8 mouse cellular contexts compared by ENCODE assay signal in genomic region chr7:139683706-139684552, GRCm38 (mm10). TPM values are rescaled to one million over a fixed set of nuclear protein-coding genes. Genes with fewer than 3 reads are reported as not detected.
DNase-seq lines count a peak whose midpoint lies in the region; ATAC-seq and TF ChIP-seq lines count a peak whose summit lies in the region.

Gene Cfap46, minus strand, starts transcription at chr7:139683817.

- CTCF ChIA-PET in Patski (lab: Charles Lee): interaction anchor here (0.9 to 1.5 kb wide), 9 partner anchors 19 to 310 kb away, joined by 3 to 7 read pairs (median 3); no protein-coding TSS in a partner anchor

- in situ Hi-C loops in Patski (cut with MboI; ENCODE audit: low pct_unique_long_range_greater_than_20kb): loop anchor here (5.0 kb wide), 1 partner anchor 37 kb away; no protein-coding TSS in a partner anchor

- POLR2A ChIA-PET in Patski (lab: Charles Lee): no interaction called here

- H3K27me3 ChIP-seq in Patski: no peaks in the 10 kb centered on the region
- peaks cover 3% of the 10 kb centered on the region for H3K27me3 ChIP-seq in hindbrain, embryonic 14.5 days (ENCODE audit: control insufficient read depth, insufficient read depth, low read length)

- H3K27ac ChIP-seq in hindbrain, embryonic 14.5 days: peak within 1 kb of the TSS; percentile 71

- H3K36me3 ChIP-seq in hindbrain, embryonic 14.5 days (replicated peaks; ENCODE audit: control insufficient read depth, insufficient read depth): no peaks in the 10 kb centered on the region

- peaks cover 9% of the 10 kb centered on the region for H3K4me1 ChIP-seq in hindbrain, embryonic 14.5 days (replicated peaks; ENCODE audit: control insufficient read depth, insufficient read depth, low read length)

- TF ChIP-seq CTCF in Patski (IDR thresholded peaks at IDR 0.05): no peak

- whole genome bisulfite sequencing in hindbrain, embryonic 14.5 days: 1% methylated on average over 30 of the region's 31 CpGs

- ATAC-seq in Patski: peak; percentile 82
- peak; percentile 92 for ATAC-seq in hindbrain, embryonic 14.5 days (ENCODE audit: low FRiP score)

- DNase-seq in Patski (ENCODE audit: low read depth, low spot score): no peak
- peak; percentile 88 for DNase-seq in cerebellum, adult 9-11 months
- peak; percentile 46 to 69 for DNase-seq in frontal cortex, postnatal 25 days (ENCODE audit: low spot score in 2 of 2)
- DNase-seq in hindbrain, embryonic 14.5 days (ENCODE audit: low spot score): peak; percentile 79
- DNase-seq in layer of hippocampus, postnatal 25 days (ENCODE audit: extremely low spot score in 1 of 2, low spot score in 1 of 2): peak; percentile 47 to 54
- DNase-seq in lung, postnatal 14 days: peak; percentile 89
- DNase-seq in retina, embryonic 14.5 days (ENCODE audit: low spot score): peak; percentile 94
- peak; percentile 30 for DNase-seq in urinary bladder, postnatal 10 days (ENCODE audit: low spot score)

- H3K4me2 ChIP-seq in hindbrain, embryonic 14.5 days (replicated peaks): peak within 1 kb of the TSS; percentile 97

- H3K9me3 ChIP-seq in hindbrain, embryonic 14.5 days (ENCODE audit: control insufficient read depth, low read length): no peaks in the 10 kb centered on the region

- peak within 1 kb of the TSS; percentile 52 for H3K4me3 ChIP-seq in hindbrain, embryonic 14.5 days (replicated peaks; ENCODE audit: low read length)

- peak within 1 kb of the TSS; percentile 66 for H3K9ac ChIP-seq in hindbrain, embryonic 14.5 days

RNA-seq across cellular contexts. Expression of gene Cfap46, which starts in this region (rescaled TPM):
- 4.2 TPM for polyA plus RNA-seq in Patski (2021)
- 3.0 and 3.1 TPM in 2 replicates for polyA plus RNA-seq in hindbrain, embryonic 14.5 days (2014; fragmentation: Nextera tagmentation; extraction: Ambion mirVana)
- 1 to 10 TPM; 1.8 to 3.5 TPM for total RNA-seq in layer of hippocampus, postnatal 25 days (2021)
